Mouse (Mus musculus): ENCODE data around the gene Dleu7. TPM values are rescaled to one million over a fixed set of nuclear protein-coding genes. Genes with fewer than 3 reads are reported as not detected.

The Dleu7 gene
- polyA plus RNA-seq, 1 experiment from 2014 or later: 1.8 TPM

DNA sequence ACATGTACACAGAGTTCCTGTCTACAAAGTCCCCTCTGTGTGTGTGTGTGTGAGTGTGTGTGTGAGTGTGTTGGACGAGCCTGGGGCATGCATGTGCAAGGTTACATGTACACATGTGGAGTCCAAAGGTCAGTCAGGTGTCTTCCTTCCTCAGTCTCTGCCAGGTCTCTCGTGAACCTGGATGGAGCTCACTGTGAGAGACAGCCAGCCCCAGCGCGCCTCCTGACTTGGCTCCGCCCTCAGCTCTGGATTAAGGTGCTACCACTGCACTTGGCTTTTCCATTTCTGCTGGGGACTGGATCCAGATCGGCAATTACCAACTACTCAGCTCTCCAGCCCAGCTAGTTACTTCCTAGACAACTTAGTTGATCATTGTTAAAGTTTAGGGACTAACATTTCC lies 35.8 kb upstream of the Dleu7 start:
- no peaks in the 10 kb centered on the region for H3K36me3 ChIP-seq (ENCODE audit: control insufficient read depth, insufficient read depth, low read length)
- H3K4me3 ChIP-seq (ENCODE audit: low read depth, low read length): no peak overlapping the region
- H3K9me3 ChIP-seq (ENCODE audit: control insufficient read depth, low read length): no peaks in the 10 kb centered on the region
- WGBS: 30% methylated on average over 6 of the region's 6 CpGs
- H3K4me2 ChIP-seq (ENCODE audit: low read depth, low read length): no peak overlapping the region
- DNase-seq (ENCODE audit: low spot score) (no peak), ATAC-seq (ENCODE audit: low read depth) (no peak)
- H3K27me3 ChIP-seq (replicated peaks; ENCODE audit: control insufficient read depth, insufficient read depth, low read length): no peaks in the 10 kb centered on the region
- peaks cover 26% of the 10 kb centered on the region for H3K4me1 ChIP-seq (ENCODE audit: control insufficient read depth, insufficient read depth, low read length)
- no peak overlapping the region for H3K27ac ChIP-seq (replicated peaks; ENCODE audit: low read depth, low read length)
- H3K9ac ChIP-seq (ENCODE audit: low read depth, low read length): no peak overlapping the region

DNA sequence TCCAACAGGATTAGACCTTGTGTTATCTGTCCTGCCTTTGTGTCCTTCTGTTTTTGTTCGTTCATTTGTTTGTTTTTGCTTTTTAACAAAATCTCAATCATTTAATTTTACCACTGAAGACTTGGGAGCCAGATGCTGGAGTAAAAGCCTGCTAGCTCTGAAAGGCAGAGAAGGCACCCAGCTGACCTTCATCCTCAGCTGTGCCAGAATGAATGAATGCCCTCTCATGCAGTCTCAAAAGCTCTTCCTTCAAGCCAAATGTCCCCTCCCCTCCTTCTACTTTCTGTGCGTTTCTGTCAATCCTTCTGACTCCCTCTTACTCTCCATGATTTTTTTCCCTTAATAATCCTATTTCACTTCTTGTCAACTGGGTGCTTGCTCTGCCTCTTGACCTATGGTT lies 34.3 kb upstream of the Dleu7 start:
- DNase-seq (ENCODE audit: low spot score): no peak
- no peak overlapping the region for H3K4me3 ChIP-seq (ENCODE audit: low read depth, low read length)
- H3K9me3 ChIP-seq (ENCODE audit: control insufficient read depth, low read length): no peaks in the 10 kb centered on the region
- WGBS: 40% methylated on average over 2 of the region's 2 CpGs
- no peaks in the 10 kb centered on the region for H3K27me3 ChIP-seq (replicated peaks; ENCODE audit: control insufficient read depth, insufficient read depth, low read length)
- H3K9ac ChIP-seq (ENCODE audit: low read depth, low read length): no peak overlapping the region
- no peak overlapping the region for H3K4me2 ChIP-seq (ENCODE audit: low read depth, low read length)
- no peaks in the 10 kb centered on the region for H3K36me3 ChIP-seq (ENCODE audit: control insufficient read depth, insufficient read depth, low read length)
- no peak overlapping the region for H3K27ac ChIP-seq (replicated peaks; ENCODE audit: low read depth, low read length)
- ATAC-seq (ENCODE audit: low read depth): no peak
- H3K4me1 ChIP-seq (ENCODE audit: control insufficient read depth, insufficient read depth, low read length): peaks cover 15% of the 10 kb centered on the region; the same call in 1 of the 2 replicates

DNA sequence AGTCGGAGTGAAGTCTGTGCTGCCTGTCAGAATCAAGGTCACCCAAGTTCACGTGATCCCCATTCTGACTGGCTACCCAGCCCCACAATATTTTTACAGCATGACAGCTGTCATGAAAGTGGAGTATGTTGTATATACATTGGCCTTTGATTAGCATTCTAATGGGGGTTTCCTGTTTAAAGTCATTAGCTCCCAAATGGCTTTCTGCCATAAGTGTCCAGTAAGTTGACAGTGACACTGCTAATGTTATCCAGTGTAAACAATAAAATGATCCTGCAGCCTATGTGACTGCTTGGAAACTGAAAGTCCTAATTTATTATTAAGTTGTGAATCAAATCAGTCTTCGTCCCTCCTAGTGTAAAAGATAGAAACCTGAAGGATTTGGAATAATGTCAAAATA lies 33.2 kb upstream of the Dleu7 start:
- H3K27ac ChIP-seq (replicated peaks; ENCODE audit: low read depth, low read length): no peak overlapping the region
- ATAC-seq (ENCODE audit: low read depth): no peak
- peaks cover 10% of the 10 kb centered on the region; the same call in 1 of the 2 replicates for H3K4me1 ChIP-seq (ENCODE audit: control insufficient read depth, insufficient read depth, low read length)
- H3K9me3 ChIP-seq (ENCODE audit: control insufficient read depth, low read length): no peaks in the 10 kb centered on the region
- no peaks in the 10 kb centered on the region for H3K27me3 ChIP-seq (replicated peaks; ENCODE audit: control insufficient read depth, insufficient read depth, low read length)
- no peak overlapping the region for H3K9ac ChIP-seq (ENCODE audit: low read depth, low read length)
- DNase-seq (ENCODE audit: low spot score): no peak
- 66% methylated on average over 3 of the region's 3 CpGs for whole genome bisulfite sequencing
- no peak overlapping the region for H3K4me2 ChIP-seq (ENCODE audit: low read depth, low read length)
- no peak overlapping the region for H3K4me3 ChIP-seq (ENCODE audit: low read depth, low read length)
- no peaks in the 10 kb centered on the region for H3K36me3 ChIP-seq (ENCODE audit: control insufficient read depth, insufficient read depth, low read length)

DNA sequence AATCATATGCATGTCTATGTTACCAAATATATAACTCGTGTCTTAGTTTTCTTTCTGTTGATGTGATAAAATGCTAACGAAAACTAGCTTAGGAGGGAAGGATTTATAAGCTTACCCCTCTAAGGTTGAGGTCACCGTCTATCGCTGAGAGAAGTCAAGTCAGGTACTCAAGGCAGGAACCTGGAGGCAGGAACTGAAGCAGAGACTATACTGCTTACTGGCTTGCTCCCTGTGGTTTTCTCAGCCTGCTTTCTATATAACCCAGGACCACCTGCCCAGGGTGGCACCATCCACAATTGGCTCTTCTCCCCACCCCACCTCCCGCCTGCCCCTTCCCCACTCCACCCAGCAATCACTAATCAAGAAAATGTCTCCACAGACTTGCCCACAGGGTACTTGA lies 32.1 kb upstream of the Dleu7 start:
- Histone ChIP-seq H3K27me3 (replicated peaks; ENCODE audit: control insufficient read depth, insufficient read depth, low read length) (no peaks in the 10 kb centered on the region), H3K36me3 (ENCODE audit: control insufficient read depth, insufficient read depth, low read length) (no peaks in the 10 kb centered on the region), H3K27ac (replicated peaks; ENCODE audit: low read depth, low read length) (no peak overlapping the region), H3K9me3 (ENCODE audit: control insufficient read depth, low read length) (no peaks in the 10 kb centered on the region), H3K4me2 (ENCODE audit: low read depth, low read length) (no peak overlapping the region), H3K4me3 (ENCODE audit: low read depth, low read length) (no peak overlapping the region), H3K9ac (ENCODE audit: low read depth, low read length) (no peak overlapping the region), H3K4me1 (ENCODE audit: control insufficient read depth, insufficient read depth, low read length) (peaks cover 10% of the 10 kb centered on the region; the same call in 1 of the 2 replicates)
- DNase-seq (ENCODE audit: low spot score) (no peak), ATAC-seq (ENCODE audit: low read depth) (no peak)
- WGBS: 85% methylated on average over 5 of the region's 5 CpGs

DNA sequence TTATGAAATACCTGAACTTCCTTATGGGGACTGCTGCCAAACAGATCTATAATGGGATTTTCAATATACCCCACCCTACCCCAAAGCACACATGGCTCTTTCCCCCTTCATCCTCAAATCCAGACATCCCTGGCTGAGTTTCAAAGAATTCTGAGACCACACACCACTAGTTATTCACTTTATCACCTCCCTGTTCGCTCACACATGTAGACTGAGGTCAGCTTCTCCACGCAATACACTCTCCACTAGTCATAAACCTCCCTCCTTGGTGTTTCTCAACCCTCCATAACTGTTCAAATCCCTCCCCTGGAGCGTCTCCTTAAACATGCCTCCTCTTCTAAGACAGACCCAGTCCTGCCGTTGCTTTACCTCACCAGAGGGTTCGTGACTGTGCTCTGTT lies 30.6 kb upstream of the Dleu7 start:
- H3K4me3 ChIP-seq (ENCODE audit: low read depth, low read length): no peak overlapping the region
- H3K9ac ChIP-seq (ENCODE audit: low read depth, low read length): no peak overlapping the region
- no peak for DNase-seq (ENCODE audit: low spot score)
- H3K27ac ChIP-seq (replicated peaks; ENCODE audit: low read depth, low read length): no peak overlapping the region
- H3K4me2 ChIP-seq (ENCODE audit: low read depth, low read length): no peak overlapping the region
- H3K9me3 ChIP-seq (ENCODE audit: control insufficient read depth, low read length): no peaks in the 10 kb centered on the region
- no peaks in the 10 kb centered on the region for H3K36me3 ChIP-seq (ENCODE audit: control insufficient read depth, insufficient read depth, low read length)
- no peak for ATAC-seq (ENCODE audit: low read depth)
- no peaks in the 10 kb centered on the region for H3K27me3 ChIP-seq (replicated peaks; ENCODE audit: control insufficient read depth, insufficient read depth, low read length)
- WGBS: 67% methylated on average over 5 of the region's 5 CpGs
- H3K4me1 ChIP-seq (ENCODE audit: control insufficient read depth, insufficient read depth, low read length): peaks cover 10% of the 10 kb centered on the region; the same call in 1 of the 2 replicates

DNA sequence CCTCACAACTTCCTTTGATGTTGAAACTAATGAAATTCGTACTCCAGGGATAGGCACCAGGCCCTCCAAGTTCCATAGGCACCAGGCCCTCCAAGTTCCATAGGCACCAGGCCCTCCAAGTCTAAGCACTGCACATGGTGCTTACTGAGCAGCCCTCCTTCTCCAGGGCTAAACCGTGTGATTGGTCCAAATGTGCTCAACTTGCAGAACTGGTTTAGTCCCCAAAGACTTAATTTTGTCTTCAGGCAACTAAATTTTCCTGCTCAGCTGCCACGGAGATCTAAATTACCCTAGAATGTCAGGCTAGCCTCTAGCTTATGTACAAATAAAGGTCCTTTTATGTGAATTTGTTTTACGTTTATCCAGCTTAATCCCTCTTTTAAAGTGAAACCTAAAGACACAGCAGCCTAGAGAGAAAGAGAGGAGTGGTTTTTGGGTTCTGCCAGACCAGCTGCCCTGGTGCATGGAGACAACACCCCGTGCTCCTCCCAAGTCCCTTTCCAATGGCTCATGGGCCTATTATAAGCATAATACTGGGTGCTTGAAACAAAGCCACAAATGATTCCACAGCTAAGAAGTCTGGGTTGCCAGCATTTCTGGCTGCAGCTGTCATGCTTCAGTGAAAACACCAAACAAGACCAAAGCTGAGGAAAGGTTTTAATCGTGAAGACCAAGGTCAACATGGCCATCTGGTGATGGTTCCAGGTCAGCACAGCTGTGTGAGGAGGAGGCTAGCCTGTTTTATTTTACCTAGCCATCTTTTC lies 29.9 kb upstream of the Dleu7 start:
- Histone ChIP-seq H3K4me3 (ENCODE audit: low read depth, low read length) (no peak overlapping the region), H3K4me1 (ENCODE audit: control insufficient read depth, insufficient read depth, low read length) (peaks cover 10% of the 10 kb centered on the region; the same call in 1 of the 2 replicates), H3K36me3 (ENCODE audit: control insufficient read depth, insufficient read depth, low read length) (no peaks in the 10 kb centered on the region), H3K9me3 (ENCODE audit: control insufficient read depth, low read length) (no peaks in the 10 kb centered on the region), H3K4me2 (ENCODE audit: low read depth, low read length) (no peak overlapping the region), H3K9ac (ENCODE audit: low read depth, low read length) (no peak overlapping the region), H3K27ac (replicated peaks; ENCODE audit: low read depth, low read length) (no peak overlapping the region; the same call in 1 of the 2 replicates), H3K27me3 (replicated peaks; ENCODE audit: control insufficient read depth, insufficient read depth, low read length) (no peaks in the 10 kb centered on the region)
- DNase-seq (ENCODE audit: low spot score) (peak; percentile 82), ATAC-seq (ENCODE audit: low read depth) (peak; percentile 91)
- WGBS: 28% methylated on average over 6 of the region's 6 CpGs

DNA sequence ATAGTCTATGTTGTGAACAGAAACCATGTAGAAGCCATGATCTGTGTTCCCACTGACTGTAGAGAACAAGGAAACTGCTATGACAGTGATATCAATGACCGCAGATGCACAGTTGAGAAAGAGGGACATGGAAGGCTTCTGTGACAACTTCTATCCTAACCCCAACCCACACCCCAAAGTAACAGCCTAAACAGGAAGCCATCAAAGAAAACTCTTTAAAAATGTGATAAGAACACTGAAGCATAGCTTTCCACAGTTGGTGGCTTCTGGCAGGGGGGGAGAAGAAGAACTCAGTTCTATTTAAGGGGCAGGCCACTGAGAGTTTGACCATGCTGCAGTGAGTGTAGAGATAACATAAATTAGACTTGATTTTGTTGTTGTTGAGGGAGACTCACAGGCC lies 18.8 kb upstream of the Dleu7 start:
- WGBS: 95% methylated on average over 1 of the region's 1 CpGs
- no peak overlapping the region for H3K9ac ChIP-seq (ENCODE audit: low read depth, low read length)

DNA sequence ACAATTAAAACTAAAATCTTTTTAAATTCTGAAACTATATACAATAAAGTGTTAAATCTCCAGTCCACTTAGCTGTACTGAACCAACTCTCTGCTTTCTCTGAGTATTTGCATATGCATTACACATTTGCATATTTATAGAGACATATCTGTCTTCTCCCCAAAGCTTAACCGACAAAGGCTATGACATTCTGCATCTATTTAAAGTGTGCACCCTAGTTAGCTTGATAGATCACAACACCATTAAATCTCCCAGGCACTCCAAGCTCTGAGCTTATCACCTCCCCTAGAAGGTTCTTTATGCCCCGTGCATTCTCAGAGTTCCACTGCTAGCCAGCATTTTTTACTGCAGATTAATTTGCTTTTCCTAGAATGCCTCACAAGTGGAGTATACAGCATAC lies 16.2 kb upstream of the Dleu7 start:
- H3K4me2 ChIP-seq (ENCODE audit: low read depth, low read length): no peak overlapping the region
- WGBS: 50% methylated on average over 2 of the region's 2 CpGs
- no peak overlapping the region for H3K27ac ChIP-seq (replicated peaks; ENCODE audit: low read depth, low read length)
- H3K27me3 ChIP-seq (replicated peaks; ENCODE audit: control insufficient read depth, insufficient read depth, low read length): no peaks in the 10 kb centered on the region
- DNase-seq (ENCODE audit: low spot score) (no peak), ATAC-seq (ENCODE audit: low read depth) (no peak)
- H3K36me3 ChIP-seq (ENCODE audit: control insufficient read depth, insufficient read depth, low read length): no peaks in the 10 kb centered on the region
- no peak overlapping the region for H3K9ac ChIP-seq (ENCODE audit: low read depth, low read length)
- H3K4me1 ChIP-seq (ENCODE audit: control insufficient read depth, insufficient read depth, low read length): peaks cover 9% of the 10 kb centered on the region; the same call in 1 of the 2 replicates
- no peaks in the 10 kb centered on the region for H3K9me3 ChIP-seq (ENCODE audit: control insufficient read depth, low read length)
- no peak overlapping the region for H3K4me3 ChIP-seq (ENCODE audit: low read depth, low read length)

More for the DNA sequence above, 18.8 kb upstream of the Dleu7 start:
- DNase-seq (ENCODE audit: low spot score) (no peak), ATAC-seq (ENCODE audit: low read depth) (no peak)
- no peak overlapping the region for H3K4me3 ChIP-seq (ENCODE audit: low read depth, low read length)
- H3K9me3 ChIP-seq (ENCODE audit: control insufficient read depth, low read length): no peaks in the 10 kb centered on the region
- H3K4me1 ChIP-seq (ENCODE audit: control insufficient read depth, insufficient read depth, low read length): peaks cover 9% of the 10 kb centered on the region; the same call in 1 of the 2 replicates
- H3K36me3 ChIP-seq (ENCODE audit: control insufficient read depth, insufficient read depth, low read length): no peaks in the 10 kb centered on the region
- H3K4me2 ChIP-seq (ENCODE audit: low read depth, low read length): no peak overlapping the region
- H3K27ac ChIP-seq (replicated peaks; ENCODE audit: low read depth, low read length): no peak overlapping the region
- no peaks in the 10 kb centered on the region for H3K27me3 ChIP-seq (replicated peaks; ENCODE audit: control insufficient read depth, insufficient read depth, low read length)

DNA sequence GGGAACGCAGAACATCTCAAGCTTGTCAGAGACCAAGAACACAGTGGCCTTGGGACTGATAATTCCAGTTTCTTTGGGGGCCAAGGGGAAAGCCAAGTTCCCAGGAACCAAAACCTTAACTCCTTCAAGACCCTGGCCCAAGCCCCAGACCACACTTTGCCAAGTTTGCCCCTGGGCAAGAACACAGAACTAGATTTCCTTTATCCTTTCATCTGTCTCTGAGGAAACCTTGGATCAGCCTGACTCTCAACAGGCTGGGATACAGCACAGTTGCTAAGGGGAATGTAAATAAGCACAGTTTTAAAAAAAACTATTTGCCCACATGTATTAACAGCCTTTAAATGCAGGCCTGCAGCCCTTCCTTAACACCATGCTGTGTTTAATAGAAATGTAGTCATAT lies 14.7 kb upstream of the Dleu7 start:
- Histone ChIP-seq H3K4me1 (ENCODE audit: control insufficient read depth, insufficient read depth, low read length) (peaks cover 9% of the 10 kb centered on the region; the same call in 1 of the 2 replicates), H3K36me3 (ENCODE audit: control insufficient read depth, insufficient read depth, low read length) (no peaks in the 10 kb centered on the region), H3K4me3 (ENCODE audit: low read depth, low read length) (no peak overlapping the region), H3K27me3 (replicated peaks; ENCODE audit: control insufficient read depth, insufficient read depth, low read length) (no peaks in the 10 kb centered on the region), H3K4me2 (ENCODE audit: low read depth, low read length) (no peak overlapping the region), H3K9me3 (ENCODE audit: control insufficient read depth, low read length) (no peaks in the 10 kb centered on the region), H3K27ac (replicated peaks; ENCODE audit: low read depth, low read length) (peak overlapping the region; percentile 39; the same call in 1 of the 2 replicates), H3K9ac (ENCODE audit: low read depth, low read length) (no peak overlapping the region)
- WGBS: 75% methylated on average over 1 of the region's 1 CpGs
- no peak for ATAC-seq (ENCODE audit: low read depth)
- no peak for DNase-seq (ENCODE audit: low spot score)
